Mouse (Mus musculus): ENCODE results near the gene Jhy. TPM values are rescaled to one million over a fixed set of nuclear protein-coding genes. Genes with fewer than 3 reads are reported as not detected.

Jhy gene
- polyA plus RNA-seq, 1 experiment from 2014 or later: 1.3 TPM

DNA sequence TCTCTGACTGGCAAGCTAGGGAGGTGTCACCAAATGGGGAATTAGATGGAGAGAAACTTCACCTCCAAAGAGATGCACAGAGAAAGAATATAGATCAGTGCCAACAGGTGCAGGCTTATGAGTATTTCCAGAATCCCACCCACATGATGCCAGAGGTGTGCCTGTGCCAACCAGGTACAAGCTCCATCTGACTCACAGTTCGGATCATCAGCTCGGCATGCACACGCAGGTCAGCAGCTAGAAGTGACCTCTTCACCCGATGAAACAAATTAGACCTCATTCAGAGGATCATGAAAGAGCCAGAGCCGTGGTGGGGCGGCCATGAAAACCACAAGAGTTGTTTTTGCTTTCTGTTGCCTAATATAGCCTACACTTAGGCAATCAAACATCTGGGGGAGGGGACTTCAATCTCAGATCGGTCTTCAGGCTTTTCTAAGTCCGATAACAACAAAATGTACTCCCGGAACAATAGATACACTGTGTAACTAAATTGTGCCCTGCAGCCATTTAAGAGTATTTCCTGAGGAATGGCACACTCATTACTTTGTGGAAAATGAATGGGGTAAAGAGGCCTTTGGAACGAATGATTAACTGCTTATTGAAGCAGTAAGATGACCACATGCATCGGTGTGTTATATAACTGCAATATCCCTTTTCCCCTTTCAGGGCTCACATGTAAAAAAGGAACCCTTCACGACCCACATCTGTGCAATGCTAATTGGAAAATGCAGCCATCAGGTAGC, 45.9 kb downstream of the Jhy start:
- Histone ChIP-seq H3K4me1 (no peaks in the 10 kb centered on the region), H3K4me2 (replicated peaks) (no peak overlapping the region), H3K9ac (no peak overlapping the region), H3K36me3 (no peaks in the 10 kb centered on the region), H3K9me3 (replicated peaks) (no peaks in the 10 kb centered on the region), H3K27ac (replicated peaks) (no peak overlapping the region), H3K27me3 (0 out of 2 replicates have a peak, but pooled peaks cover 5% of the 10 kb centered on the region), H3K4me3 (replicated peaks) (no peak overlapping the region)
- WGBS: 16% methylated on average over 12 of the region's 12 CpGs
- ATAC-seq (ENCODE audit: insufficient number of reproducible peaks, low FRiP score, low TSS enrichment, low read depth): no peak

DNA sequence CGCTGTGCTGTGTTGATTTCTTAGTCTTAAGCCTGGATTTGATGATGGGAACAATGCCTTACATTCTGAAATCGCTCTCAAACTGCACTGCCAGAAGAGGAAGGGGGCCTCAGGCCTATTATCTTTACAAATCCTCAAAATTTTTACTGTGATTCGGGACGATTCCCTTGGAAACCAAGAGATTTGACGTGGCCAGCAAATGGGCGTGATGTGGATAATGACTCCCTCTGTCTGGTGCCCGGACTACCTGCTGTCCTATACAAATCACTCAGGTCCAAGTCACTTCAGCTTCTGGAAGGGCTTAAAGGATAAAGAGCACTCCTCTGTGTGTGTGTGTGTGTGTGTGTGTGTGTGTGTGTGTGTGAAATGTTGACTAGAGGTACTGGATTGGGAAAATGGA, 55.0 kb downstream of the Jhy start:
- WGBS: 55% methylated on average over 7 of the region's 7 CpGs

GRCm38 (mm10) chr9:40908411-40908810, 55.5 kb downstream of the Jhy start:
- WGBS: 53% methylated on average over 8 of the region's 8 CpGs

More for the DNA sequence above, 55.0 kb downstream of the Jhy start:
- Histone ChIP-seq H3K27ac (replicated peaks) (no peak overlapping the region), H3K9me3 (replicated peaks) (no peaks in the 10 kb centered on the region), H3K9ac (no peak overlapping the region), H3K27me3 (no peaks in the 10 kb centered on the region), H3K4me2 (replicated peaks) (no peak overlapping the region), H3K4me3 (replicated peaks) (no peak overlapping the region), H3K4me1 (no peaks in the 10 kb centered on the region), H3K36me3 (no peaks in the 10 kb centered on the region)
- ATAC-seq (ENCODE audit: insufficient number of reproducible peaks, low FRiP score, low TSS enrichment, low read depth): no peak

GRCm38 (mm10) chr9:40907413-40907812, 56.5 kb downstream of the Jhy start:
- Histone ChIP-seq H3K27ac (replicated peaks) (no peak overlapping the region), H3K27me3 (no peaks in the 10 kb centered on the region), H3K4me3 (replicated peaks) (no peak overlapping the region), H3K4me1 (no peaks in the 10 kb centered on the region), H3K36me3 (no peaks in the 10 kb centered on the region), H3K4me2 (replicated peaks) (no peak overlapping the region), H3K9ac (no peak overlapping the region), H3K9me3 (replicated peaks) (no peaks in the 10 kb centered on the region)
- no peak for ATAC-seq (ENCODE audit: insufficient number of reproducible peaks, low FRiP score, low TSS enrichment, low read depth)
- WGBS: 28% methylated on average over 8 of the region's 8 CpGs

More at GRCm38 (mm10) chr9:40908411-40908810, 55.5 kb downstream of the Jhy start:
- H3K36me3 ChIP-seq: no peaks in the 10 kb centered on the region
- H3K4me1 ChIP-seq: no peaks in the 10 kb centered on the region
- H3K4me3 ChIP-seq (replicated peaks): no peak overlapping the region
- no peak overlapping the region for H3K9ac ChIP-seq
- no peaks in the 10 kb centered on the region for H3K9me3 ChIP-seq (replicated peaks)
- ATAC-seq (ENCODE audit: insufficient number of reproducible peaks, low FRiP score, low TSS enrichment, low read depth): no peak
- H3K27me3 ChIP-seq: no peaks in the 10 kb centered on the region
- no peak overlapping the region for H3K4me2 ChIP-seq (replicated peaks)
- no peak overlapping the region for H3K27ac ChIP-seq (replicated peaks)

DNA sequence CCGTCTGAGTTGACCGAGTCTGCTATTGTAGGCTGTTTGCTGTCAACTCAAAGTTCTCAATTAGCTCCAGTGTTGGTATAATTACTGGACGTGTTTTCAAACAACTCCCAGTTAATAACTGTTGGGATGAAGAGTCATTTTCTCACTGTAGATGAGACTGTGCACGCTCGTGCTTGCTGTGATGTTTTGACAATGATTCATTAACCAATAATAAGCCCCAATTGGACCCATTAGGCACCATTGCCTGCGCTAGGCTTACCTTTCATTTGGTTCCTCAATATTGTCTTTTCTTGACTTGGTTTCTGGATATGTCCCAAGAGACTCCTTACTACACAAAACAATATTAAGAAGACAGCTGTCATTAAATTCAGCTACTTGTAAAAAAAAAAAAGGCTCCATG, 71.5 kb downstream of the Jhy start:
- H3K36me3 ChIP-seq: no peaks in the 10 kb centered on the region
- H3K9ac ChIP-seq: no peak overlapping the region
- H3K27me3 ChIP-seq: peaks cover 3% of the 10 kb centered on the region; the same call in 1 of the 2 replicates
- no peak overlapping the region for H3K4me2 ChIP-seq (replicated peaks)
- H3K9me3 ChIP-seq (replicated peaks): no peaks in the 10 kb centered on the region
- WGBS: 70% methylated on average over 6 of the region's 6 CpGs
- ATAC-seq (ENCODE audit: insufficient number of reproducible peaks, low FRiP score, low TSS enrichment, low read depth): no peak
- H3K4me1 ChIP-seq: no peaks in the 10 kb centered on the region
- no peak overlapping the region for H3K27ac ChIP-seq (replicated peaks)
- no peak overlapping the region for H3K4me3 ChIP-seq (replicated peaks)

- no peaks in the 10 kb centered on the region for H3K9me3 ChIP-seq (replicated peaks)
- ATAC-seq (ENCODE audit: insufficient number of reproducible peaks, low FRiP score, low TSS enrichment, low read depth): no peak
- 58% methylated on average over 12 of the region's 12 CpGs for WGBS
Measured at GRCm38 (mm10) chr9:40889389-40889788, 74.5 kb downstream of the Jhy start.

GRCm38 (mm10) chr9:40885669-40886068, 78.2 kb downstream of the Jhy start:
- peaks cover 59% of the 10 kb centered on the region for H3K27me3 ChIP-seq
- no peak overlapping the region for H3K4me3 ChIP-seq (replicated peaks)
- H3K9ac ChIP-seq: no peak overlapping the region
- H3K36me3 ChIP-seq: no peaks in the 10 kb centered on the region
- H3K9me3 ChIP-seq (replicated peaks): no peaks in the 10 kb centered on the region
- ATAC-seq (ENCODE audit: insufficient number of reproducible peaks, low FRiP score, low TSS enrichment, low read depth): no peak
- no peak overlapping the region for H3K27ac ChIP-seq (replicated peaks)
- H3K4me1 ChIP-seq: no peaks in the 10 kb centered on the region
- H3K4me2 ChIP-seq (replicated peaks): no peak overlapping the region
- WGBS: 38% methylated on average over 10 of the region's 10 CpGs

More at GRCm38 (mm10) chr9:40889389-40889788, 74.5 kb downstream of the Jhy start:
- H3K27me3 ChIP-seq: peaks cover 30% of the 10 kb centered on the region
- H3K27ac ChIP-seq (replicated peaks): no peak overlapping the region
- no peak overlapping the region for H3K4me2 ChIP-seq (replicated peaks)
- no peaks in the 10 kb centered on the region for H3K4me1 ChIP-seq
- H3K36me3 ChIP-seq: no peaks in the 10 kb centered on the region
- no peak overlapping the region for H3K4me3 ChIP-seq (replicated peaks)
- H3K9ac ChIP-seq: no peak overlapping the region

- ATAC-seq (ENCODE audit: insufficient number of reproducible peaks, low FRiP score, low TSS enrichment, low read depth): no peak
- Histone ChIP-seq H3K9ac (no peak overlapping the region), H3K4me2 (replicated peaks) (no peak overlapping the region), H3K27ac (replicated peaks) (no peak overlapping the region), H3K4me1 (peaks cover 17% of the 10 kb centered on the region), H3K9me3 (replicated peaks) (no peaks in the 10 kb centered on the region), H3K36me3 (no peaks in the 10 kb centered on the region), H3K4me3 (replicated peaks) (no peak overlapping the region), H3K27me3 (peaks cover 93% of the 10 kb centered on the region)
- 2% methylated on average over 14 of the region's 14 CpGs for WGBS
Measured at GRCm38 (mm10) chr9:40878998-40879397, 84.9 kb downstream of the Jhy start.

- no peak for ATAC-seq (ENCODE audit: insufficient number of reproducible peaks, low FRiP score, low TSS enrichment, low read depth)
- Histone ChIP-seq H3K9ac (no peak overlapping the region), H3K4me3 (replicated peaks) (no peak overlapping the region; the same call in 1 of the 2 replicates), H3K4me1 (peaks cover 19% of the 10 kb centered on the region), H3K9me3 (replicated peaks) (no peaks in the 10 kb centered on the region), H3K27me3 (peaks cover 98% of the 10 kb centered on the region), H3K4me2 (replicated peaks) (no peak overlapping the region), H3K36me3 (no peaks in the 10 kb centered on the region), H3K27ac (replicated peaks) (no peak overlapping the region)
- WGBS: 1% methylated on average over 32 of the region's 32 CpGs
Measured at GRCm38 (mm10) chr9:40878291-40878945, 85.5 kb downstream of the Jhy start.

- H3K9me3 ChIP-seq (replicated peaks): no peaks in the 10 kb centered on the region
- under 1% methylated on average over 29 of the region's 29 CpGs for WGBS
- H3K4me3 ChIP-seq (replicated peaks): peak overlapping the region; percentile 31
- H3K36me3 ChIP-seq: no peaks in the 10 kb centered on the region
- peaks cover 19% of the 10 kb centered on the region for H3K4me1 ChIP-seq
- H3K27me3 ChIP-seq: peaks cover 98% of the 10 kb centered on the region
- no peak overlapping the region for H3K27ac ChIP-seq (replicated peaks)
- H3K4me2 ChIP-seq (replicated peaks): peak overlapping the region; percentile 45
- ATAC-seq (ENCODE audit: insufficient number of reproducible peaks, low FRiP score, low TSS enrichment, low read depth): no peak
- no peak overlapping the region for H3K9ac ChIP-seq
Measured at GRCm38 (mm10) chr9:40877881-40878235, 86.1 kb downstream of the Jhy start.

DNA sequence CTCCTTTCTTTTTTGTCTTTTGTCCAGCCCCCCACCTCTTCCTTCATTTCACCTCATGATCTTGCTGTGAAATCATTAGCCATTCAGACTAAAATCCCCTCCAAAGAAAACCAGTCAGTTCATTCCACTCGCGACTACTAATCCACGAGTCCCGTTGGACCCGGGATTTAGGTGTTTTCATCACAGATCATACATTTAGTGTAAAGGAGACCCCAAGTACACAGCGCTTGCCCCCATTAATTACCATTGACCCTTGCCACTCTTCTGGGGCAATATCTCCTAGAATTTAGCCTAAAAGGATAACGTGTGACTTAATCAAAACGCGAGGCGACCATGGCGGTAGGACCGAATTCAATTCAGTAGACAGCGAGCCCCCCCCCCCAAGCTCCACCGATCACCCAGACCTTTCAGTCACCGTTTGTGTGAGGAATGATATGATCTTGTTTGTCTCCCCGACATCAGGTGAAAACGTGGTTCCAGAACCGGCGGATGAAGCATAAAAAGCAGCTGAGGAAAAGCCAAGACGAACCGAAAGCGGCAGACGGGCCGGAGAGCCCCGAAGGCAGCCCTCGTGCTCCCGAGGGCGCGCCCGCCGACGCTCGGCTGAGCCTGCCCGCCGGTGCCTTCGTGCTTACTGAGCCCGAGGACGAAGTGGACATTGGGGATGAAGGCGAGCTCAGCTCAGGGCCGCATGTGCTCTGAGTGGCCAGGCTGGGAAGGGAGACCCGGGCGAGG, 86.6 kb downstream of the Jhy start:
- H3K9ac ChIP-seq: no peak overlapping the region
- no peak overlapping the region for H3K27ac ChIP-seq (replicated peaks)
- WGBS: under 1% methylated on average over 42 of the region's 42 CpGs
- H3K9me3 ChIP-seq (replicated peaks): no peaks in the 10 kb centered on the region
- peak overlapping the region; percentile 31 for H3K4me3 ChIP-seq (replicated peaks)
- peaks cover 98% of the 10 kb centered on the region for H3K27me3 ChIP-seq
- ATAC-seq (ENCODE audit: insufficient number of reproducible peaks, low FRiP score, low TSS enrichment, low read depth): no peak
- H3K4me1 ChIP-seq: peaks cover 19% of the 10 kb centered on the region
- H3K4me2 ChIP-seq (replicated peaks): peak overlapping the region; percentile 45
- no peaks in the 10 kb centered on the region for H3K36me3 ChIP-seq
